Mouse (Mus musculus): Measurements from ENCODE around the gene Foxi3. TPM values are rescaled to one million over a fixed set of nuclear protein-coding genes. Genes with fewer than 3 reads are reported as not detected.

Foxi3 gene
- not detected in 2 replicates for polyA plus RNA-seq (2014; fragmentation: Nextera tagmentation; extraction: Ambion mirVana)

DNA sequence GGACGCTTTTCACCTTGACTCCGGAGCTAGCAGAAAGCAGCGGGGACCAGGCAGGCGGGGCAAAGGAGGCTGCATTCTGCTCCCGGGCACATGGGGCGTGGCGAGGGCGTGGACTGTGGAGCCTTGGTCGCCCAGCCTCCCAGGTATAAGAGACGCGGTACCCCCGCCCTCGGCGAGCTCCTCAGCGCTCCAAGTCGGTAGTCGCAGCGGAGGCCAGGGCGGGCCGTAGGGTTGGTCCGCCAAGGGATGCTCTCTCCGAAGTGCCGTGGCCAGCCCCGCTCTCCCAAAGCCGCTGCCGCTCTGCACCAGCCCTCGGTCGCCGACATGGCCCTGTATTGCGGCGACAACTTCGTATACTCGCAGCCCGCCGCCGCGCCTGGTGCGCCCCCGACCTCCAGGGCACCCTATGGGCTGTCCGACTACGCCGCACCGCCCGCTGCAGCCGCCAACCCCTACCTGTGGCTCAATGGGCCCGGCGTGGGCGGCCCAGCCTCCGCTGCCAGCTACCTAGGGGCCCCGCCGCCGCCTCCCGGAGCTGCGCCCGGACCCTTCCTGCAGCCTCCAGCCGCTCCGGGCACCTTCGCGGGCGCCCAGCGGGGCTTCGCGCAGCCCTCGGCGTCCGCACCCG, at the start of gene Foxi3:
Gene Foxi3 (plus strand): TSS at position 247 of the 628 bp plus-strand sequence.
- DNase-seq (ENCODE audit: low spot score) (peak; percentile 70), ATAC-seq (ENCODE audit: low FRiP score) (peak; percentile 81)
- Histone ChIP-seq H3K9ac (ENCODE audit: low read depth, low read length) (0 out of 2 replicates have a peak within 1 kb of the TSS, but pooled peaks have one; percentile 19), H3K4me2 (replicated peaks; ENCODE audit: low read depth, low read length) (peak within 1 kb of the TSS; percentile 93), H3K27ac (ENCODE audit: low read depth, low read length) (no peak within 1 kb of the TSS), H3K4me3 (ENCODE audit: low read depth, low read length) (peak within 1 kb of the TSS; percentile 47), H3K36me3 (ENCODE audit: control insufficient read depth, insufficient read depth, low read length) (no peaks in the 10 kb centered on the region), H3K4me1 (replicated peaks; ENCODE audit: control insufficient read depth, insufficient read depth, low read length) (peaks cover 6% of the 10 kb centered on the region; the same call in 1 of the 2 replicates), H3K9me3 (ENCODE audit: control insufficient read depth, low read length) (no peaks in the 10 kb centered on the region), H3K27me3 (ENCODE audit: control insufficient read depth, insufficient read depth, low read length) (peaks cover 53% of the 10 kb centered on the region)
- WGBS = under 1% methylated on average over 66 of the region's 67 CpGs

DNA sequence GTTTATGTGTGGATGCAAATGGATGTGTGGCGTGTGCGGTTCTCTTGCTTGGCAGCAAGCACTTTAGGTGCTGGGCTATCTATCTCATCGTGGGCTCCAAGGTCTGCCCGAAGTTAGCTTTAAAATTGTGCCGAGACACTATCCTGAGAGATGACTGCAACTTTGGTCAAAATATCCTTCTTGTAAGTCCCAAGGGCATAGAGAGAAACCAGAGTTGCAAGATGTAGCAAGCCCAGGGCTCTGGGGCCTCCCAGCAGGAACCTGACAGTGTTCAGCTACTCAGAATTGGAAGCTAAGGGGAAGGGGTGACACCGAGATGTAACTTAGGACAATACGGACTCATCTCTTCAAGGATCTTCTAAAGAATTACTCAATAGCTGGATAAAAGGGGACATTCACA, 46.8 kb upstream of the Foxi3 start:
- ATAC-seq (ENCODE audit: low FRiP score) (no peak), DNase-seq (ENCODE audit: low spot score) (no peak)
- Histone ChIP-seq H3K4me1 (replicated peaks; ENCODE audit: control insufficient read depth, insufficient read depth, low read length) (0 out of 2 replicates have a peak, but pooled peaks cover 2% of the 10 kb centered on the region), H3K27me3 (ENCODE audit: control insufficient read depth, insufficient read depth, low read length) (no peaks in the 10 kb centered on the region), H3K4me3 (ENCODE audit: low read depth, low read length) (no peak overlapping the region), H3K27ac (ENCODE audit: low read depth, low read length) (no peak overlapping the region), H3K9ac (ENCODE audit: low read depth, low read length) (no peak overlapping the region), H3K9me3 (ENCODE audit: control insufficient read depth, low read length) (no peaks in the 10 kb centered on the region), H3K4me2 (replicated peaks; ENCODE audit: low read depth, low read length) (no peak overlapping the region), H3K36me3 (ENCODE audit: control insufficient read depth, insufficient read depth, low read length) (no peaks in the 10 kb centered on the region)
- WGBS = 91% methylated on average over 7 of the region's 7 CpGs

GRCm38 (mm10) chr6:70910285-70910684, 46.0 kb upstream of the Foxi3 start:
- WGBS = 84% methylated on average over 4 of the region's 4 CpGs
- H3K27me3 ChIP-seq (ENCODE audit: control insufficient read depth, insufficient read depth, low read length) = no peaks in the 10 kb centered on the region
- DNase-seq (ENCODE audit: low spot score) (no peak), ATAC-seq (ENCODE audit: low FRiP score) (no peak)
- no peak overlapping the region for H3K4me3 ChIP-seq (ENCODE audit: low read depth, low read length)
- no peak overlapping the region for H3K4me2 ChIP-seq (replicated peaks; ENCODE audit: low read depth, low read length)
- H3K9ac ChIP-seq (ENCODE audit: low read depth, low read length) = no peak overlapping the region
- no peak overlapping the region for H3K27ac ChIP-seq (ENCODE audit: low read depth, low read length)
- H3K36me3 ChIP-seq (ENCODE audit: control insufficient read depth, insufficient read depth, low read length) = no peaks in the 10 kb centered on the region
- H3K9me3 ChIP-seq (ENCODE audit: control insufficient read depth, low read length) = no peaks in the 10 kb centered on the region
- 0 out of 2 replicates have a peak, but pooled peaks cover 2% of the 10 kb centered on the region for H3K4me1 ChIP-seq (replicated peaks; ENCODE audit: control insufficient read depth, insufficient read depth, low read length)

DNA sequence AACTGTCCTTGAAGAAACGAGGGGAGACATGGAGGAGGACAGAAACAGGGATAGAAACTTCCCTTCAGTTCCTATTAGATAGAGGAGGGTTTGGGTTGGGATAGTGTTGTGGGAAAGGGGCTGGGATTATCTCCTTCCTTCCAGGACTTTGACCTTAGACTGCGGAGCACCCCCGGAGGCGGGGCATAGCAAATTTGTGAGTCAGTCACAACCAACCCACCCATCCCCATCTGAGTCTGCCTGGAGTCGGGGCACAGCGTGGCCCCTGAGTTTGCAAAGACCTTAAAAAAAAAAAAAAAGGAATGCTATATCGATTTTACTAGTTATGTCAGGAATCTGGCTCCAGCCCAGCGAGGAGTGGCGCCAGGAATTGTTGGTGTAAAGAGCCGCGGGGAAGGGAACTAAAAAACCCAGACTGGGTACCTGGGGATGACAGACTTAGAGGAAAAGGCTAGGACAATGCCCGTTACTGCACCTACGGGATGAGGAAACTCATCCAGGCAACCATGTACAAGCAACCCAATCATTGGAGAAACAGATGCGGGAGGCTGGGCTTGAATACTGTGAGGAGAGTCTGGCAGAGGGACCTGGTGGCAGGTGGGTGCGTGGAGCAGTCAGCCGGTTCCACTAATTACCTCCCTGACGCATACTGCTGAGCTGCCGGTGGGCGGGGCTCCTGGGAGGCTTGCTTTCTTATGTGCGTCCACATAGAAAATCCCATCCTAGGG, 44.5 kb upstream of the Foxi3 start:
- DNase-seq (ENCODE audit: low spot score) (peak; percentile 19), ATAC-seq (ENCODE audit: low FRiP score) (no peak)
- Histone ChIP-seq H3K4me2 (replicated peaks; ENCODE audit: low read depth, low read length) (no peak overlapping the region), H3K9ac (ENCODE audit: low read depth, low read length) (no peak overlapping the region), H3K4me3 (ENCODE audit: low read depth, low read length) (no peak overlapping the region), H3K27me3 (ENCODE audit: control insufficient read depth, insufficient read depth, low read length) (no peaks in the 10 kb centered on the region), H3K4me1 (replicated peaks; ENCODE audit: control insufficient read depth, insufficient read depth, low read length) (0 out of 2 replicates have a peak, but pooled peaks cover 2% of the 10 kb centered on the region), H3K9me3 (ENCODE audit: control insufficient read depth, low read length) (no peaks in the 10 kb centered on the region), H3K36me3 (ENCODE audit: control insufficient read depth, insufficient read depth, low read length) (no peaks in the 10 kb centered on the region), H3K27ac (ENCODE audit: low read depth, low read length) (no peak overlapping the region)
- 14% methylated on average over 20 of the region's 20 CpGs for WGBS

DNA sequence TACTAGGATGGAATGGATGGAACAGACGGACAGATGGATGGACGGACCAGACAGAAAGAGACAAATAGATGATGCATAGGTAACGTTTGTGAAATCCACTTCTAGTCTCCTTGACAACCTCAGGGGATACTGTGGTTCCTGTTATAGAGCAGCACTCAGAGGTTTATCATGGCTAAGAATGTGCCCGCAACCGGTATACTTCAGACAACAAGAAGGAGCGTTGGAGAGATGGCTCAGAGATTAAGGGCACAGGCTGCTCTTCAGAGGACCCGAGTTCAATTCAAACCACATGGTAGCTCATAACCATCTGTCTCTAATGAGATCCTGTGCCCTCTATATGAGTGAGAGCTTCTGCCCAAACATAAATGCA, 44.0 kb upstream of the Foxi3 start:
- Histone ChIP-seq H3K27ac (ENCODE audit: low read depth, low read length) (no peak overlapping the region), H3K36me3 (ENCODE audit: control insufficient read depth, insufficient read depth, low read length) (no peaks in the 10 kb centered on the region), H3K27me3 (ENCODE audit: control insufficient read depth, insufficient read depth, low read length) (no peaks in the 10 kb centered on the region), H3K9me3 (ENCODE audit: control insufficient read depth, low read length) (no peaks in the 10 kb centered on the region), H3K4me2 (replicated peaks; ENCODE audit: low read depth, low read length) (no peak overlapping the region), H3K4me1 (replicated peaks; ENCODE audit: control insufficient read depth, insufficient read depth, low read length) (0 out of 2 replicates have a peak, but pooled peaks cover 2% of the 10 kb centered on the region), H3K9ac (ENCODE audit: low read depth, low read length) (no peak overlapping the region), H3K4me3 (ENCODE audit: low read depth, low read length) (no peak overlapping the region)
- ATAC-seq (ENCODE audit: low FRiP score) (no peak), DNase-seq (ENCODE audit: low spot score) (no peak)
- WGBS = 76% methylated on average over 7 of the region's 7 CpGs

DNA sequence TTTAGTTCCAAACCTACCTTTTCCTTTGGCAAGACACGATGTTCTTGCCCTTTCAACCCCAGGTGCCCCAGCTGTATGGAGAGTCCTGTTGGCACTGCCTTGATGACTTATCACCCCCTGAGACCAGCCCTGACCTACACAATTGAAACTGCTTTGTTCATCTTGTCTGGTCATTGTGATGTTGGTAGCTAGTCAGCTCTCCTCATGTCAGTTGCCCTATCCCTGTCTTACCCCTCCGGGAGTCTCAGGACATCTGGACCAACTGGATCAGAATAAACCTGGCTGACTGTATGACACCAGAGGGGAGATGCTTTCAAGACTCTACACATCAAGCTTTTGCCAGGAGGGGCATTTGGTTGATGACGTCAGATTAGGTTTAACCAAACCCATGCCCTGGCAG, 37.5 kb upstream of the Foxi3 start, which contains the start of gene Tex37:
Gene Tex37 (minus strand): TSS at position 101 of the 400 bp plus-strand sequence.
- no peaks in the 10 kb centered on the region for H3K27me3 ChIP-seq (ENCODE audit: control insufficient read depth, insufficient read depth, low read length)
- H3K27ac ChIP-seq (ENCODE audit: low read depth, low read length) = no peak within 1 kb of the TSS
- ATAC-seq (ENCODE audit: low FRiP score) (no peak), DNase-seq (ENCODE audit: low spot score) (no peak)
- no peaks in the 10 kb centered on the region for H3K9me3 ChIP-seq (ENCODE audit: control insufficient read depth, low read length)
- H3K4me1 ChIP-seq (replicated peaks; ENCODE audit: control insufficient read depth, insufficient read depth, low read length) = no peaks in the 10 kb centered on the region
- H3K9ac ChIP-seq (ENCODE audit: low read depth, low read length) = no peak within 1 kb of the TSS
- no peak within 1 kb of the TSS for H3K4me3 ChIP-seq (ENCODE audit: low read depth, low read length)
- H3K4me2 ChIP-seq (replicated peaks; ENCODE audit: low read depth, low read length) = no peak within 1 kb of the TSS
- WGBS = 86% methylated on average over 3 of the region's 3 CpGs
- H3K36me3 ChIP-seq (ENCODE audit: control insufficient read depth, insufficient read depth, low read length) = no peaks in the 10 kb centered on the region

- Histone ChIP-seq H3K27ac (ENCODE audit: low read depth, low read length) (no peak overlapping the region), H3K4me3 (ENCODE audit: low read depth, low read length) (peak overlapping the region; percentile 15; the same call in 1 of the 2 replicates), H3K9me3 (ENCODE audit: control insufficient read depth, low read length) (no peaks in the 10 kb centered on the region), H3K36me3 (ENCODE audit: control insufficient read depth, insufficient read depth, low read length) (no peaks in the 10 kb centered on the region), H3K9ac (ENCODE audit: low read depth, low read length) (peak overlapping the region; percentile 61), H3K27me3 (ENCODE audit: control insufficient read depth, insufficient read depth, low read length) (no peaks in the 10 kb centered on the region), H3K4me1 (replicated peaks; ENCODE audit: control insufficient read depth, insufficient read depth, low read length) (no peaks in the 10 kb centered on the region), H3K4me2 (replicated peaks; ENCODE audit: low read depth, low read length) (peak overlapping the region; percentile 47)
- peak; percentile 84 for DNase-seq (ENCODE audit: low spot score)
- WGBS = 5% methylated on average over 22 of the region's 22 CpGs
- peak; percentile 80 for ATAC-seq (ENCODE audit: low FRiP score)
Measured at GRCm38 (mm10) chr6:70921274-70922074, 34.9 kb upstream of the Foxi3 start.

DNA sequence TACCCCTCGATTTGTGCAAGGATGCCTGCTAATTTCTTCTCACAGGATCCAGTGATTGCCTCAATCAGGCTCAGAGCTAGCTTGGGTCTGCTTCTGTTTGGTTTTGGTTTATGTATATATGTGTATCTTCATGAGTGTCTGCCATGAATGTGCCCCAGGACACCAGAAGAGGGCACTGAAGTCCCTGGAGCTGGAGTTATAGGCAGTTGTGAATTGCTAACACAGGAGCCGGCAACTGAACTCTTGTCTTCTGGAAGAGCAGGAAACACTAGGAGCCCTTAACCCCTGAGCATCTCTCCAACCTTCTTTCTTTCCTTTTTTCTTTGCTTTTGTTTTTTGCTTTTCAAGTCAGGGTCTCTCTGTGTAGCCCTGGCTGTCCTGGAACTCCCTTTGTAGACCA, 24.5 kb upstream of the Foxi3 start:
- no peaks in the 10 kb centered on the region for H3K4me1 ChIP-seq (replicated peaks; ENCODE audit: control insufficient read depth, insufficient read depth, low read length)
- H3K4me2 ChIP-seq (replicated peaks; ENCODE audit: low read depth, low read length) = no peak overlapping the region
- no peaks in the 10 kb centered on the region for H3K36me3 ChIP-seq (ENCODE audit: control insufficient read depth, insufficient read depth, low read length)
- ATAC-seq (ENCODE audit: low FRiP score) (no peak), DNase-seq (ENCODE audit: low spot score) (no peak)
- no peak overlapping the region for H3K4me3 ChIP-seq (ENCODE audit: low read depth, low read length)
- H3K27me3 ChIP-seq (ENCODE audit: control insufficient read depth, insufficient read depth, low read length) = no peaks in the 10 kb centered on the region
- H3K27ac ChIP-seq (ENCODE audit: low read depth, low read length) = no peak overlapping the region
- 89% methylated on average over 2 of the region's 2 CpGs for WGBS
- H3K9ac ChIP-seq (ENCODE audit: low read depth, low read length) = no peak overlapping the region
- H3K9me3 ChIP-seq (ENCODE audit: control insufficient read depth, low read length) = no peaks in the 10 kb centered on the region

Measured in hindbrain, embryonic 11.5 days (tissue).